Mouse (Mus musculus) adrenal gland (tissue): ENCODE data around the gene Jak3.
"Not testable (repeated sequence)": the region's sequence is repeated elsewhere in the genome, so short reads cannot be mapped to it uniquely, and the experiment has no call there.

ENCODE experiments used
- intact Hi-C: fragments of 180-260 bp; cut with DNase I; formaldehyde crosslinking; loops from one replicate; pipeline ENCODE4 v1.15.1; 2025

The Jak3 gene

DNA sequence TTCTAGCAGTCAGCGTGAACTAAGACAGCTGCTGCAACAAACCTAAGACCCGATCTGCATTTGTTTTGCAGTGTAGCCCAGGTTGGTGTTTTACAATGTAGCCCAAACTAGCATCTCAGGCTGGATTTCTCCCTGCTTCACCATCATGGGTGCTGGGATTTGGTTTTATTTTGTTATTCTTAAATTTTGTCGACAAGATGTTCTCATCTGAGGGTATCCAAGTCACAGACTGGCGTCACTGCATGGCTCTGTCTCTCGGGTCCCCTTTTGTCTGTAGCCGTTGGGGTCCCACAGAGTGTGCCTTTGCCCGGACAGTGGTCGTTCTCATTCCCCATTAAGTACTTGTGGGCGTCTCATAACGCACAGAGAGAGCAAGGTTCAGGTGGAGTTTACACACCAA lies 8.6 kb downstream of the Jak3 start:
- intact Hi-C loops: no loop called here

DNA sequence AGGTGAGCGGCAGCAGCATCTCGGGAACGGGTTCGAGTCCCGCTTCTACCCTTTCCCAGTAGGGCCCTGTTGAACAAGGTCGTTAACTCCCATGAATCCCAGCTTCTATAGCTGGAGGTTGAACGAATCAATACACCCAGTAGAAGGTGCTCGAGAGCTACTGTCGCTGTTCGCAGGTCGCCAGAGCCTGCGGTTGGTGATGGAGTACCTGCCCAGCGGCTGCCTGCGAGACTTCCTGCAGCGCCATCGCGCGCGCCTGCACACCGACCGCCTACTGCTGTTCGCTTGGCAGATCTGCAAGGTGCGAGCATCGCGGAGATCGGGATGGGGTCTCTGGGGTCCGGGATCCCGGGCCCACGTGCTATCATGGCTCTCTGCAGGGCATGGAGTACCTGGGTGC lies 9.5 kb downstream of the Jak3 start:
- intact Hi-C loops: no loop called here

DNA sequence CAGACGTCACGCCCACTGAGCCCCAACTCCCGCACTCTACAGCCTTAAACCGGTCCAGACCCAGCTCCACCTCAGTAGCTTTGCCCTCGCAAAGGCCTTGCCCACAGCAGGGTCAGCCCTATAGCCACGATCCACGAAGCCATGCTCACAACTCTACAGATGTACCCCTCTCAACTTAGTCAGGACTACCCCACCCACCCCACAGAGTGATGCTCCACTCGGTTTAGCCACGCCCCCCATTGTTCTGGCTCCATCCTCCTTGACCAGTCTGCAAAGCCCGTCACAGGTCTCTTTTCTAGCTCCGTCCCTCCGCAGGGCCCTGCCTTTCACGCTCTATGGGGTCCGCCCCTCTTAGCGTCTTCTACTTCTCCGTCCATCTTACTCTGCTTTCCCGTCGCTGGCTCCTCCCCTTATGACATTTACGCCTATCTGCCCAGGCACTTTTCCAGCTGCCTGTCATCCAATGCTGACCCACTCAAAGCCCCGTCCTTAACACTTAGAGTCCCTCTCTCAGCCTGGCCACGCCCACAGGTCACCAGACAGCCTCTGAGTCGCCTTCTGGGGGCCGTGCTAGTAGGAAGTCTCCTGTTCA lies 10.1 kb downstream of the Jak3 start:
- intact Hi-C loops: no loop called here

DNA sequence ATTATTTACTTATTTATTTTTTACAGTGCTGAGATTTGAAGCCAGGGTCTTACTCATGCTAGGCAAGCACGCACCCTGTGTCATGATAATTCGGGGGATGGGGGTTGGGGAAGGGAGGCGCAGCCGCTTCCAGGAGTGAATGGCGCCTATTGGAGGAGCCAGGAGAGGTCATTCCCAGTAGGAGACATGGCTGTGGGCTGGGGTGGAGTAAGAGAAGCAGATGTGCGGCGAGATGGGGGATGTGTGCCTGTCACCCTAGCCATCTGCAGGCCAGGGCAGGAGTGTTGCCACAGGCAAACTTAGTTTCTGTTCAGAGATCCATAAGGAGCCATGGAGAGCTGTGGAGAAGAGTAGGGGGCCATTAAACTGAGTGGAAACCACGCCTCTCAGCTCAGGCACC lies 11.5 kb downstream of the Jak3 start:
- intact Hi-C loops: no loop called here

DNA sequence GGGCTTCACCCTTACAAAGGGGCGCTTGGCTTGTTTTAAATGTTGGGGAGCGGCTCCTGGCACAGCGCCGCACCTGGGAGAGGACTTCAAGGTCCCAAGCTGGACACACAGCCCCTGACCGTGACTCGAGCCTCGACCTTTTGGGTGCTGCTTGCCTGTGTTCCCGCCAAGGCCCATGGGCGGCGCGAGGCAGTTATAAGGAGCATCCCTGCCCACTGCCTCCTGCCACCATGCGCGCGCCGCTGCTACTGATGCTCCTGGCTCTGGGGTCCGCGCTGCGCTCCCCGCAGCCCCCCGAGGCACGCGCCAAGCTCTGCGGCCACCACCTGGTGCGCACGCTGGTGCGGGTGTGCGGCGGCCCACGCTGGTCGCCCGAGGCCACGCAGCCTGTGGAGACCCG lies 12.9 kb downstream of the Jak3 start, which contains the start of gene Insl3:
Gene Insl3 (plus strand): TSS at position 187 of the 400 bp plus-strand sequence.
- intact Hi-C loops: no loop called here

DNA sequence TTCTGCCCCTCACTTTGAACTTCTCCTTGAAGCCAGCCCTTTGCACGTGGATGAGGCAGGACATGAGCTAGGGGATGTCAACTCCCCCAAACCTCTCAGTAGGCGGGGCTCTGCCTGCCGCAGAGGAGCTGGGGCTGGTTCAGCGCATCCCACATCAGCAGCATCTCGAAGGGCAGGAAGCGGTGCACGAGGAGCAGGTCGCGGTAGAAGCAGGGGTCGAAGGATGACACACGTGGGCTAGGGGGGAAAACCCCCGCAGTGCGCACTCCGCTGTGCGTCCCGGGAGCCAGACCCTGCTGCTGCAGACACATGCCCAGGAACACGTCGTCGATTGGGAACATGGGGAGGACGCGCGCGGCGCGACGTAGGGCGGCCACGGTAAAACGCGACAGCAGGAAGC lies 16.4 kb downstream of the Jak3 start:
- intact Hi-C loops: no loop called here

DNA sequence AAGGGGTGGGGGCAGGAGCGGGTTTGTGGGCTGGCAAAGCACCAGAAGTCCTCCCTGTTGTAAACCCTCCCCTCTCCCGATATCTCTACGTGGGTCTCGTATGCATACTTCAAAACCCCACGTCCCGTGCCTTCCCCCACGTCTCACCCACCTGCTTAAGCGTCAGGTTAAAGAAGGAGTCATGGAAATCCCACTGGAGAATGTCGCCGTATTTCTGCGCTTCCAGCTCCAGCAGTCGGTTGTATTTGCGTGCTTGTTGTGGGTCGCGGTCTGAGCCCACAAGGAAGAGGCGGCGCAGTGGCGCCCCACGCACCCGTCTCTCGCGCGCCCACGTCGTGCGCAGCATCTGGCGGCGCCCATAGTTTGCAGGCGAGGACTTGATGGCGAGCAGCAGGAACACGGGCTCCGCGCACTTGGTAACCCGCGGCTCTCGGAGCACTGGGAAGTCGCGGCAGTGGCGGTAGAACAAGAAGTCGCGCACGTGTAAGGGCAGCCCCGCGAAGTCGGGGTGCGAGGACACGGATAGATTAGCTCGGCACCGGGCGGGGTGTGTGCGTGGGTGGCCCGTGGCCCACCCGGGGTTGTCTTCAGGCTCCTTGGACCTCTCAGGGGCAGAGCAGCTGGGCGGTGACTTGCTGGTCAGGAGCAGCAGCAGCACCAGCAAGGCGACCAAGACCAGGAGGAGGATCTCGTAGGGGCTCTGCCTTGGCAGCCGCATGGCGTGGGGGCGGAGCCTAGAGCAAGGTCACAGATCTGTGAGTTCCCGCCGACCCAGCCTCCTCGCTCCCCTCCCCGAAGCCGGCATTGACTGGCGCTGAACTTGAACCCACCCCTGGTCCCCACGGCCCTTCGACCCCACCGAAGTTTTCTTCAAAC lies 17.3 kb downstream of the Jak3 start:
- intact Hi-C loops: no loop called here

DNA sequence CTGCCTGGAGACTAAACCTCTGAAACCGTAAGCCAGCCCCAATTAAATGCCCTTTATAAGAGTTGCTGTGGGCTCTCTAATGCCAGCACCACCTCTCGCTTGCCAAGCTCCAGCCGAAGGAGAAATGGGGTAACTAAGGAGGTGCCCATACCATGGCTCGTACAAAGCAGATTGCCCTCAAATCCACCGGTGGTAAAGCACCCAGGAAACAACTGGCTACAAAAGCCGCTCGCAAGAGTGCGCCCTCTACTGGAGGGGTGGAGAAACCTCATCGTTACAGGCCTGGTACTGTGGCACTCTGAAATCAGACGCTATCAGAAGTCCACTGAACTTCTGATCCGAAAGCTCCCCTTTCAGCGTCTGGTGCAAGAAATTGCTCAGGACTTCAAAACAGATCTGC lies 19.4 kb downstream of the Jak3 start:
- intact Hi-C loops: not testable (repeated sequence)

DNA sequence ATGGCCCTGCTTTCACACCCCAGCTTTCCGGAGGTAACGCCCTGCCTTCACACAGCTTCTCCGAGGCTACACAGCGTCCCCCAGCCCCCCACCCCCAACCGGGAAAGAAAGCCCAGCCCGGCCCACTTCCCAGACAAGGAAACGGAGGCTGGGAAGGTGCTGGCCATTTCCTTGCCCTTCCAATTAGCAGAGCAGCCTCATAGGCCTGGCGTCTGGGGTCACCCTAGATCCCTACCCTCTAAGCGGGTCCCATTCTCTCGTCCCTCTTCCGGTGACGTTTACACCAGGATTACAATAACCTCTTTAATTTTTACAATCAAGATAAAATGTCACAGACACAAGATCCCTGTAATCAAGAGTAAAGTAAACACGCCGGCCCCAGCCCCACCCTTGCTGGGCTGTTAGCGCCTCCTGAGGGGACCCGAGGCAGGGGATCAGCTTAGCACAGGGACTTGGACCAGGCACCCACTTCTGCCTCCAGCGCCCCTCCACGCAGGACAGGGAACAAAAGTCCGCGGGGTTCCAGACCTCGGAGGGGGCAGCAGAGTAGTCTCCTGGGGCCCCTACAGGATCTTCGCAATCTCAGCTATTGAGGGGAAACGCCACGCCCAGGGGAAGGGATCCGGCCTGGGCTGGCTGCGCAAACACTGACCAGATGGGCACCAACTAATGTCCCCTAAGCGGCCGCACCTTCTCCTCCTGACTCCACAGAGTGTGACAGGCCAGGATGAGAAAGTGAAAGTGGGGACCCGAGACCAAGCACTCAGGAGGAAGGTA lies 24.6 kb downstream of the Jak3 start:
- intact Hi-C loops: no loop called here

DNA sequence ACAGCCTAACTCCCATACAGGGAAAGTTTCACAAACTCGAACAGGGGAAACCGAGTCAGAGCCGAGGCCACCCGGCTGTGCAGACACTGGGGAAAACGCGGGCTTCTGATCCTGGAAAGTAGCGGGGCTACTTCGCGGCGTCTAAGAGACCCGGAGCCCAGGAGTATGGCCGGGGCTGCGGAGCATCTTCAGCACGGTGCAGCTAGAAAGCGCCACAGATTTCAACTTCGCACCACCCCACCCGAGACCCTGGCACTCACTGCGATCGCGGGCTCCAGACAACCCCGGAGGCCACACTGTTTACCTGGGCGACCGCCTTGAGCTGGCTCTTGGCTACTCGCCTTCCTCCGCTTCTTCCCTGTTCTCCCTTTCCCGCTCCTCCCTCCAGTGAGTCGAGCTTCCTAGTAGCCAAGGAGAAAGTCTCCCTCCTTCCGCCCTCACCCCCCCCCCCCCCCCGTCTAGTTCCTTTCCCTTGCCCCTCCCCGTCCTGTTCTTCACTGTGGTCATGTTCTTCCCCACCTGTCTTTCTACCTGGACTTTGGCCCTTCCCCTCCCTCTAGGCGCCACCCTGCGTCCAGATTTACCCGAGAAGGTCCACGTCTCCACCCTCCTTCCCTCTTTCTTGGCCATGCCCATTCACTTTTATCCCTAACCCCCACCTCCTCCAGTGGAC lies 25.5 kb downstream of the Jak3 start, which contains the start of gene B3gnt3:
Gene B3gnt3 (minus strand): TSS at position 376 of the 673 bp plus-strand sequence.
- intact Hi-C loops: no loop called here

DNA sequence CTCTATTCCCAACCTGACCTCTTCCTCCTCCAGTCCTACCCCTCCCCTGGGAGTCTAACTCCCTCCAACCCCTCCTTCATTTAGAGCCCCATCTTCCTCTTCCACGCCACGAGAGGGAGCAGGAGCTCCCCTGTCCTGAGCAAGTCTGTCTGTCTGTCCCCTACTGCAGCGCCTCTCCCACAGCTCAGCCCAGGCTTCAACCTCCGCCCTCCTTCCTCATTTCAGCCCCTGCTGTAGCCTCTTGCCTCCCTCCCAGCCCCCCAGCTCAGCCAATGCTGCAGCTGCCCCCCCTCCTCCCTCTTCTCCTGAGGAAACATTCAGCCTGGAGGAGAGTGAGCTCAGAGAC lies 26.0 kb downstream of the Jak3 start:
- intact Hi-C loops: no loop called here

DNA sequence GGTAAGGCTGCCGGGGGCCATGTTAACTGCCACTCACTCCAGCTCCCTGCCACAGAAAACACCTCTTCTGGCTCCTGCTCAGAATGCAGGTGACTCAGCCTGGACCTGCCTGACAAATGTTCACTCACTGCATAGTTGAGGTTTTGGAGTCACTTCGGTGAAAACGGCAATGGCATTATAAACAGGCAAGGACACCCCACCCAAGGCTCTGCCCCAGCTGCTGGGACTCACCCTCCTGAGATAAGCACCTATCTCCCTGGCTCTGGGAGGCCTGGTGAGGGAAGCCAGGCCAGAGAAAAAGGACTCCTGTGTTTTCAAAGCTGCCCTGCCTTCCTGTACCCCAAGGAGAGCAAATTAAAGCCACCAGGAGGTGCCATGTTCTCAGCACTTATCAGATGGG lies 26.8 kb downstream of the Jak3 start:
- intact Hi-C loops: no loop called here

DNA sequence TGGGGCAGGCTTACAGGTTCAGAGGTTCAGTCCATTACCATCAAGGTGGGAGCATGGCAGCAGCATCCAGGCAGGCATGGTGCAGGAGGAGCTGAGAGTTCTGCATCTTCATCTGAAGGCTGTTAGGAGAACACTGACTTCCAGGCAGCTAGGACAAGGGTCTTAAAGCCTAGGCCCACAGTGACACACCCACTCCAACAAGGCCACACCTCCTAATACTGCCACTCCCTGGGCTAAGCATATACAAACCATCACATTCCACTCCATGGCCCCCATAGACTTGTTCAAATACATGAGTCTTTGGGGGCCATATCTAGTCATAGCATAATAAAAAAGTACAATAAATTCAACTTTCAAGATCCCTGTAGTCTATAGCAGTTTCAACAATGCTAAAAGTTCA lies 27.3 kb downstream of the Jak3 start:
- intact Hi-C loops: not testable (repeated sequence)

DNA sequence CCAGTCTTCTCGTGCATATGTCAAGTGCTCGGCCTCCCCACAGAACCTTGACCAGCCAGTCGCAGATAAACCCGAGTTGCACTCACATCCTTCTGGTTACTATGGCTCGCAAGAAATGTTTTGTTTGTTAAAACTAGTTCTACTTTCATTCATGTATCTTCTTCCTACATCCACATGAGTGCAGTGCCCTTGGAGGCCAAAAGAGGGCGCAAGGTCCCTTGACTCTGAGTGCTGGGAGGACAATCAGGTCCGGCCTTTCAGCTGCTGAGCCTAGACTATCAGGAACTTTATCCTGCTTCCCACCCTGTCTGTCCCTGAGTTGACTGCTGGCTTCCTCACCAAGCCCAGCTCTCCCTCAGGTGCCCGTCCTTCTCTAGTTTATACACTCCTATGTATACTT lies 31.8 kb downstream of the Jak3 start:
- intact Hi-C loops: no loop called here

DNA sequence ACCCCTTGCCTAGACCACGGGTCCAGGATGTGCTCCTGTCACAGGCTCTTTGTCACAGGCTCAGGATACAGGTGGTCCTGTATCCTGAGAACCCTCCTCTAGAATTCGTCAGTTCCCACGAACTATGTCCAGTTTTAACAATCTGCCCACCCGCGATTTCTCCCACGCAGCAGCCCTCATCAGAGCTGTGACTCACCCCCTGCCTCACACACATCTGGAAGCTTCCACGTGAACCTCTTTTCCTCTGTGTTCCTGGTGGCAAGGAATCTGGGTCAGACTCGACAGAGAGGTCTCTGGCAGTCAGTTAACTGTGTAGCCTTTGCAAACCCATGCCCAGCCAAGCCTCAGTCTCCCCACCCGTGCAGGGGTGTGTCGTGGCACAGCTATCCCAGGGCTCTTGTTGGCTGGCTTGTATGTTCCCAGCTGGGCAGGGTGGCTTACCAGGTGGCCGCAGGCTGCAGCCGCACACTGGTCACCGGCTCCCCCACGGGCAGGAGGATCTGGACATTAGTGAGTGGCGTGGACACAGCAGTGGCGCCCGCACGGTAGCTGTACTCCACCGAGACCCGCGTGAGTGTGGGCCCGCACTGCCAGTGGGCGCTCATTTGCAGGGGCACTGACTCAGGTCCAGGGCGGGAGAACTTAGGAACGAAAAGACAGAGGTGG lies 33.2 kb downstream of the Jak3 start:
- intact Hi-C loops: no loop called here

DNA sequence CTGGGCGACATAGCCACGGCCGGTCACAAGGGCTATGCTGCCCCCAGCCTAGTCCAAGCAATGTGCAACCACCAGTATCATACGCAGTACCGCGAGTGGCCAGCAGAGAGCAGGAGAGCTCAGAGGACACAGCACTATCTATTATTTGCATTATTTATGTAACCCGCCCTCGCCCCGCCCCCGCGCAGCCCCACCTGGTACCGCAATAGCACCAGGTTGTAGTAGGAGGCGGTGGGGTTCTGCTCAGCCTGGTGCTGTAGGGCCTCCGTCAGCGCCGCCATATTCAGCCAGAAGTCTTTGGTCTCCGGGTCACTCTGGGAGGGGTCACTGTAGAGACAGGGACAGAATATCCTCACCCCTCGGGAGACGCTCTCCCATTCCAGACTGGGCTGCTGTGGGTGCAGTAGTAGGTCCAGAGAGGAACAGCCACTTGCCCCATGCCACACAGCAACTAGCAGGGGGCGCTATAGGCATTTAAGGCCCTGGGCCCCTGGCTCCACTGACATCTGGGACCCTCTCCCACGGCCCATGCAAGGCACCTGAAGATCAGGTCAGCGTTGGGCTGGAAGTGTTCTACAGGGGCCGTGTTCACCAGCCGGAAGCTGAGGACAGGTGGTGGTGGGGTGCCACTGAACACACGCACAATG lies 33.8 kb downstream of the Jak3 start:
- intact Hi-C loops: no loop called here

DNA sequence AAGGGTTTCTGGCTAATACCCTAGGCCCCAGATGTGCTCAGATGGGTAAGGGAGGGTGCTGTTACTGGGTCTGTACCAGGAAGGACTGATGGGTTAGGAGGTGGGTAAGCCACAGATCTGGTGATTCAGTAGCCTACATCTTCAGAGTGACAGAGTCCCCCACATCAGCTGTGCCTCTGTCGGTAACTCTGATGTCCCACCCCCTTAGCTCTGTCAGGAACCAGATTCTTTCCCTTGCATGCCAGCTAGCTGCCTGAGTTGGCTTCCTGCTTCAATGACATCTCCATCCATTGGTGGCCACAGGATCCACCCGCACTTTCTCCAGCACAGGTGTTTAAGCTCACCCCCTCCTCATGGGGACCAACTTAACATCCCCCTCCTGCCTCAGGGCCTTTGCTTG lies 35.5 kb downstream of the Jak3 start:
- intact Hi-C loops: no loop called here

DNA sequence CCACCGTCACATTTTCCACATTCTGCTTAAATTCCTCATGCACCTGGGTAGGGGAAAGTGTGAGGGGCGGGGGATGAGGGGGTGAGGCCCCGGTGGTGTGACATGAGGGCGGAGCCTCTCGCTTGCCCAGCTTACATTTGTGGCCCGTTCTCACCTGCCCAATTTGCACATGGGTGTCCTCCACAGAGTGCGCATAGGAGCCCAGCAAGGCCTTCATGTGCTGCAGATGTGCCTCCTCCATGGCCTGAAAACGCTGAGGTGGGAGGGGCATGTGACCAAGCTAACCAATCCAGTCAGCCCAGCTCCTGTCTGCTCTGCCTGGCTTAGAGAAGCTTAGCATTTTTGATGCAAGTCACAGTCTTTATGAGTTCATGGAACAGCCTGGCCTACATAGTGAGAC lies 39.4 kb downstream of the Jak3 start:
- intact Hi-C loops: no loop called here

DNA sequence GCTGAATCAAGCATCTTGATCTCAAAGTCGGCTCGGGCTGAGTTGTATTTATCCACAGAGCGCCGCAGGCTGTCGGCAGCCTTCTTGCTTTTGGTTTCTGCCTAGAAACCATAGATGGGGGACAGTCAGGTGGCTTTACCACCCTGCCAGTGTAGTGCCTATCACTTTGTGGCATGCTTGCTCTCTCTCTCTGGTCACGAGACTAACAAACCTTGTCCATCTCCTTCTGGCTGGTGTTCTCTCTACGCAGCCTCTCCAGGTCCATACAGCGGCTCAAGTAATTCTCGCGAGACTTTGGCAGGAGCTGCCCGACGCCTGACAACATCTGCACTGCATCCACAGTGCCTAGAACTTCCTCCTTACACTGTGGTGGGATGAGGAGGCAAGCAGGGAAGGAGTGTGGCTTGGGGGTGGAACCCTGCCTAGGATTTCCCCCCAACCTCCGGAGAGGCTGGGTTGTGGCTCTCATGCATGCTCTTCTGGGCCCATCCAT lies 40.5 kb downstream of the Jak3 start:
- intact Hi-C loops: no loop called here

DNA sequence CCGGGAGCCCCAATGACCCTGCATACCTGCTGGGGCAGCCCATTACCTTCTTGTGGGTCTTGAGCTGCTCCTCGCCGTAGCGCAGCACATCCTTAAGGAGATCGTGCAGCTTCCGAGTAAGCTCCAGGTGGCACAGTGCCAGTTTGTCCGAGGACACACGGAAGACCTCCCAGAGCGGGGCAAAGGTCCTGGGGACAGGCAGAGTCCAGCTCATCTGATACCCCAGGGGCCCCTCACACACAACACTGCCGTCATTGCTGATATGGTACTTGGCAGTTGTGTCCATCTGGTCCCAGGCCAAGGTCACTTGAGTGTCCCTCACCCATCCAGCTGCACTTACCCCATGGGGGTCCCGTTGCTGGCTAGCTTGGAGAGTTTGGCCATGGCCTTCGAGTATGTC lies 41.0 kb downstream of the Jak3 start:
- intact Hi-C loops: no loop called here
